In genomic region chr4:111085330-111085729, GRCm38 (mm10) we compare ENCODE assay signal across 18 mouse cellular contexts.
A peak's percentile ranks its signal among the peaks of the same experiment; 100 is the strongest.
DNase-seq lines count a peak whose midpoint lies in the region; TF ChIP-seq lines count a peak whose summit lies in the region.
"Had no signal": no experiment of that assay in that cellular context is flagged by ENCODE, and none has a peak within 500 bp of the region (broad histone marks: within the 10 kb centered on the region; RNA-seq: fewer than 3 reads in every experiment).

No protein-coding gene starts in this region.

- no peak overlapping the region for H3K4me2 ChIP-seq in CH12.LX (ENCODE audit: insufficient read depth, low read depth, poor library complexity, severe bottlenecking)

- TF ChIP-seq EP300 in CH12.LX (IDR thresholded peaks at IDR 0.05; ENCODE audit: low read length): peak; percentile 93

- H3K79me2 ChIP-seq in CH12.LX (replicated peaks; ENCODE audit: control insufficient read depth, extremely low read depth, insufficient read depth, poor library complexity, severe bottlenecking): no peaks in the 10 kb centered on the region

- H3K4me3 ChIP-seq in CH12.LX (replicated peaks in 1 of 3; ENCODE audit: low read depth in 2 of 3, low read length in 2 of 3, poor library complexity in 1 of 3): no peak overlapping the region

- H3K4me1 ChIP-seq in CH12.LX (ENCODE audit: control insufficient read depth in 1 of 2, insufficient read depth in 2 of 2): peaks cover 3 to 8% of the 10 kb centered on the region in 2 experiments; a peak in 2 of 4 replicates

- no peak for TF ChIP-seq CTCF in CH12.LX (conservative IDR thresholded peaks at IDR 0.05 in 1 of 2, IDR thresholded peaks at IDR 0.05 in 1 of 2; ENCODE audit: low read depth in 2 of 2, low read length in 2 of 2)

- no peak for TF ChIP-seq RAD21 in CH12.LX (IDR thresholded peaks at IDR 0.05; ENCODE audit: low read depth, low read length)

- H3K27me3 ChIP-seq in CH12.LX (replicated peaks): no peaks in the 10 kb centered on the region
- H3K27me3 ChIP-seq: Patski had no signal

- H3K9ac ChIP-seq in CH12.LX (ENCODE audit: insufficient read depth, low read depth): no peak overlapping the region

- peak; percentile 50 for DNase-seq in 416B (ENCODE audit: low read depth)
- DNase-seq in CH12.LX (ENCODE audit: extremely low read depth): peak; percentile 70
- DNase-seq in kidney, adult 8-10 months: no peak
- DNase-seq in yolk sac, embryonic 10.5 days (ENCODE audit: low spot score): no peak
- DNase-seq: adrenal gland, adult 2 months; adrenal gland, adult 8-10 months; adrenal gland, postnatal 10 days; adrenal gland, postnatal 14 days; adrenal gland, postnatal 25 days; adrenal gland, postnatal 36 days; B cell, adult 2 months; cerebellum, adult 11 months; cerebellum, adult 11-12 months; cerebellum, adult 18-20 months; cerebellum, adult 2 months; cerebellum, adult 8-10 months had no signal

- dilution Hi-C loops in CH12.LX (cut with MboI; ENCODE audit: extremely low pct_ligation_motif_present, extremely low pct_unique_long_range_greater_than_20kb, low sequenced_read_pairs): no loop called here

- no peak for TF ChIP-seq POLR2A in CH12.LX (IDR thresholded peaks at IDR 0.05; ENCODE audit: low read depth, low read length)

- H3K27ac ChIP-seq in CH12.LX (ENCODE audit: insufficient read depth, low read depth): no peak overlapping the region

- in situ Hi-C loops in CH12.LX (cut with MboI; ENCODE audit: low pct_ligation_motif_present, low pct_unique_long_range_greater_than_20kb, low sequenced_read_pairs): no loop called here

- H3K36me3 ChIP-seq in CH12.LX (replicated peaks in 1 of 2; ENCODE audit: control insufficient read depth in 1 of 2, insufficient read depth in 1 of 2, low read length in 1 of 2): no peaks in the 10 kb centered on the region
- H3K36me3 ChIP-seq: G1E had no signal

- no peaks in the 10 kb centered on the region for H3K9me3 ChIP-seq in CH12.LX (replicated peaks; ENCODE audit: low read length)
- H3K9me3 ChIP-seq: G1E had no signal

TF ChIP-seq in CH12.LX, 34 proteins besides CTCF, POLR2A, EP300 and RAD21:
- TF ChIP-seq TBP (conservative IDR thresholded peaks at IDR 0.05; ENCODE audit: low read depth, low read length): no peak
- peak; percentile 84 for TF ChIP-seq JUND (conservative IDR thresholded peaks at IDR 0.05; ENCODE audit: low read depth, low read length)
- no peak for TF ChIP-seq UBTF (IDR thresholded peaks at IDR 0.05; ENCODE audit: low read depth, low read length)
- TF ChIP-seq KAT2A (IDR thresholded peaks at IDR 0.05; ENCODE audit: insufficient replicate concordance, low read length): no peak
- no peak for TF ChIP-seq ZKSCAN1 (IDR thresholded peaks at IDR 0.05; ENCODE audit: borderline replicate concordance, low read depth, low read length)
- TF ChIP-seq MEF2A (IDR thresholded peaks at IDR 0.05; ENCODE audit: borderline replicate concordance, low read depth, low read length): no peak
- TF ChIP-seq CHD1 (IDR thresholded peaks at IDR 0.05; ENCODE audit: low read depth, low read length): no peak
- peak; percentile 77 for TF ChIP-seq JUN (IDR thresholded peaks at IDR 0.05; ENCODE audit: insufficient read depth, low read depth, low read length)
- TF ChIP-seq MAX (IDR thresholded peaks at IDR 0.05; ENCODE audit: low read length): peak; percentile 47; the same call in 1 of the 2 replicates
- no peak for TF ChIP-seq ZMIZ1 (IDR thresholded peaks at IDR 0.05; ENCODE audit: low read depth, low read length)
- TF ChIP-seq IRF4 (IDR thresholded peaks at IDR 0.05; ENCODE audit: low read depth, low read length): peak; percentile 88
- TF ChIP-seq BHLHE40 (IDR thresholded peaks at IDR 0.05; ENCODE audit: low read depth, low read length): peak; percentile 59
- 0 out of 2 replicates have a peak, but pooled peaks have one; percentile 12 for TF ChIP-seq TCF12 (IDR thresholded peaks at IDR 0.05; ENCODE audit: low read depth, low read length)
- peak; percentile 55; the same call in 1 of the 2 replicates for TF ChIP-seq MYC (IDR thresholded peaks at IDR 0.05; ENCODE audit: low read depth, low read length)
- no peak for TF ChIP-seq HCFC1 (IDR thresholded peaks at IDR 0.05; ENCODE audit: low read depth, low read length)
- TF ChIP-seq E2F4 (IDR thresholded peaks at IDR 0.05; ENCODE audit: insufficient replicate concordance, low read depth, low read length): no peak
- peak; percentile 36; the same call in 1 of the 2 replicates for TF ChIP-seq ELF1 (IDR thresholded peaks at IDR 0.05; ENCODE audit: low read depth, low read length)
- no peak for TF ChIP-seq NRF1 (IDR thresholded peaks at IDR 0.05; ENCODE audit: low read depth, low read length)
- 0 out of 2 replicates have a peak, but pooled peaks have one; percentile 45 for TF ChIP-seq MAFK (IDR thresholded peaks at IDR 0.05; ENCODE audit: insufficient replicate concordance, low read length)
- peak; percentile 59; the same call in 1 of the 2 replicates for TF ChIP-seq RCOR1 (conservative IDR thresholded peaks at IDR 0.05; ENCODE audit: low read depth, low read length)
- TF ChIP-seq POLR2AphosphoS2 (IDR thresholded peaks at IDR 0.05; ENCODE audit: low read depth, low read length): no peak
- TF ChIP-seq ETS1 (conservative IDR thresholded peaks at IDR 0.05; ENCODE audit: low read depth, low read length): peak; percentile 20; the same call in 1 of the 2 replicates
- no peak for TF ChIP-seq MAZ (IDR thresholded peaks at IDR 0.05; ENCODE audit: low read depth, low read length)

Comparison
In these comparisons a context has a peak if more than half of its experiments do, and no peak if none do; other contexts are left out.
1. DNase-seq: peak in 416B (single experiment) and CH12.LX (single experiment); none in kidney, adult 8-10 months (0 of 2) and yolk sac, embryonic 10.5 days (single experiment).